Mouse (Mus musculus): Measurements from ENCODE around the gene Pink1.

DNA sequence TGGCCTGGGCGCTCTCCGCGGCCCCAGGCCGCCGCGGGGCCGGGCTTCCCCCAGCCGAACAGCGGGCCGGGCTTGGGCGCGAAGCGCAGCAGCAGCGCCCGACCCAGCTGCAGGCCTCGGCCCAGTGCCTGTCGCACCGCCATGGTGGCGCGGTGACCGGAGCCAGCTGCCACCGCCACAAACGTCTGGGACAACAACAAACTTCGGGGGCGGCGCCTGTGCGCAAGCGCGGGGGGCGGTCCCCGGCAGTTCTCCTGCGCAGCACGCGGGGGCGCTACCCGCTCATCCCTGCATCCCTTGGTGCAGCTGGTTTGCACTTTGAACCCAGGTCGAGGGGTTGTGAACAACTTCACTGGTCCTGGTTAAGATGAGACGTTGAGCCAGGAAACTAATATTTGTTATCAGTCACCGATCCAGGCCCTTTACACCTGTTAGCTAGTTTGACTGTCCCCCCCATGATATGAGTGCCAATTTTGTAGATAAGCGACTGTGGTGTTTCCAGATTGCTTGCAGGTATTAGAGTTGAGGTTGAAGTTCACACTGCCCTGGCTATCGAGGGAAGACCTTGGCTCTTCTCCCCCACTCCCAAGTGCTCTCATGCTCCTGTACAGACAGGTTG lies at the start of gene Pink1:
- TF ChIP-seq MYOG (IDR thresholded peaks at IDR 0.05; ENCODE audit: control insufficient read depth, extremely low read depth, insufficient read length) (no peak), CTCF (IDR thresholded peaks at IDR 0.05; ENCODE audit: control insufficient read depth, insufficient read depth, insufficient read length) (peak; percentile 99), MAX (IDR thresholded peaks at IDR 0.05) (no peak), USF1 (IDR thresholded peaks at IDR 0.05; ENCODE audit: low read depth) (no peak), CEBPB (IDR thresholded peaks at IDR 0.05; ENCODE audit: low read depth) (no peak), FOSL1 (IDR thresholded peaks at IDR 0.05; ENCODE audit: insufficient read depth, low read length, poor library complexity, severe bottlenecking) (no peak), MYOD1 (IDR thresholded peaks at IDR 0.05; ENCODE audit: control insufficient read depth, insufficient read length, low read depth) (no peak)
